In genomic region chr6:71268929-71269685, GRCm38 (mm10) we compare ENCODE assay signal across 9 mouse cellular contexts. TPM values are rescaled to one million over a fixed set of nuclear protein-coding genes. Genes with fewer than 3 reads are reported as not detected.
DNase-seq lines count a peak whose midpoint lies in the region; ATAC-seq and TF ChIP-seq lines count a peak whose summit lies in the region.
"Had no signal": no experiment of that assay in that cellular context is flagged by ENCODE, and none has a peak within 500 bp of the region (broad histone marks: within the 10 kb centered on the region; RNA-seq: fewer than 3 reads in every experiment).

No protein-coding gene starts in this region.

- H3K27me3 ChIP-seq in cerebellum, adult 2 months (ENCODE audit: control insufficient read depth, insufficient read depth, low read length): no peaks in the 10 kb centered on the region
- no peaks in the 10 kb centered on the region for H3K27me3 ChIP-seq in lung, embryonic 14.5 days (ENCODE audit: insufficient read depth, low read length)

- TF ChIP-seq CTCF in cerebellum, adult 2 months (IDR thresholded peaks at IDR 0.05; ENCODE audit: borderline replicate concordance, insufficient read depth, low read depth, low read length): peak; percentile 27; the same call in 1 of the 2 replicates
- TF ChIP-seq CTCF in lung, embryonic 14.5 days (IDR thresholded peaks at IDR 0.05; ENCODE audit: low read depth): peak; percentile 49
- TF ChIP-seq CTCF in lung, adult 2 months (IDR thresholded peaks at IDR 0.05; ENCODE audit: insufficient read depth, low read length): no peak

- H3K4me1 ChIP-seq in cerebellum, adult 2 months (ENCODE audit: control insufficient read depth, insufficient read depth, low read length): no peaks in the 10 kb centered on the region; the same call in 1 of the 2 replicates
- no peaks in the 10 kb centered on the region for H3K4me1 ChIP-seq in lung, embryonic 14.5 days (ENCODE audit: insufficient read depth)
- peaks cover 8% of the 10 kb centered on the region for H3K4me1 ChIP-seq in lung, adult 2 months (ENCODE audit: control insufficient read depth, insufficient read depth, low read length)

- no peak for ATAC-seq in lung, embryonic 14.5 days (ENCODE audit: insufficient read depth)
- ATAC-seq in cerebellum, adult (ENCODE audit: insufficient number of reproducible peaks, low FRiP score, low TSS enrichment): no peak

- H3K36me3 ChIP-seq in lung, embryonic 14.5 days (ENCODE audit: insufficient read depth): no peaks in the 10 kb centered on the region

- no peak overlapping the region for H3K4me3 ChIP-seq in cerebellum, adult 2 months (replicated peaks; ENCODE audit: insufficient read depth, low read depth, low read length)
- no peak overlapping the region for H3K4me3 ChIP-seq in lung, embryonic 14.5 days (ENCODE audit: low read depth, low read length)
- H3K4me3 ChIP-seq in lung, adult 2 months (replicated peaks; ENCODE audit: extremely low read depth, low read depth, low read length): no peak overlapping the region

- intact Hi-C loops in heart, postnatal 10 days (cut with DNase I): no loop called here

- no peak overlapping the region for H3K9ac ChIP-seq in lung, embryonic 14.5 days

- DNase-seq in cerebellum, adult 2 months: no peak
- no peak for DNase-seq in cerebellum, adult 8-10 months
- peak; percentile 57 for DNase-seq in lung, embryonic 14.5 days
- DNase-seq in lung, adult 2 months: no peak
- peak; percentile 70 to 71 for DNase-seq in heart, postnatal 10 days
- peak; percentile 72 for DNase-seq in thymus, postnatal 0 days (ENCODE audit: low spot score)
- DNase-seq in right cerebral cortex, postnatal 25 days: no peak

- no peak for TF ChIP-seq POLR2A in cerebellum, adult 2 months (IDR thresholded peaks at IDR 0.05; ENCODE audit: borderline replicate concordance, insufficient read depth, low read length)
- TF ChIP-seq POLR2A in lung, adult 2 months (IDR thresholded peaks at IDR 0.05; ENCODE audit: borderline replicate concordance, extremely low read depth, low read depth, low read length): no peak

- WGBS in cerebellum, adult 2 months: 27% methylated on average over 7 of the region's 7 CpGs
- 56% methylated on average over 7 of the region's 7 CpGs for WGBS in lung, embryonic 14.5 days
- 55% methylated on average over 7 of the region's 7 CpGs for WGBS in lung, adult 2 months

- H3K4me2 ChIP-seq in lung, embryonic 14.5 days: no peak overlapping the region

- no peak overlapping the region for H3K27ac ChIP-seq in cerebellum, adult 2 months (ENCODE audit: insufficient read depth, low read length)
- H3K27ac ChIP-seq in lung, embryonic 14.5 days (ENCODE audit: low read depth): no peak overlapping the region

- H3K9me3 ChIP-seq in lung, embryonic 14.5 days (ENCODE audit: low read depth, low read length): no peaks in the 10 kb centered on the region

RNA-seq across cellular contexts. Expression of gene Krcc1, which starts 2.4 kb away (rescaled TPM):
- polyA plus RNA-seq in cerebellum, adult 2 months (2012; rRNA removed): 19.3 and 20.5 TPM in 2 replicates
- polyA plus RNA-seq in lung, embryonic 14.5 days (2014; fragmentation: Nextera tagmentation; extraction: Ambion mirVana): 45.5 and 49.0 TPM in 2 replicates
- 6.9 and 11.0 TPM in 2 replicates for polyA plus RNA-seq in lung, adult 2 months (2012; rRNA removed)
- 10 to 100 TPM; 51.0 to 55.9 TPM for total RNA-seq in heart, postnatal 10 days (2021)
- polyA plus RNA-seq in thymus, postnatal 0 days (2015; fragmentation: Nextera tagmentation; extraction: Ambion mirVana): 92.6 and 98.4 TPM in 2 replicates

RNA-seq across cellular contexts. Expression of gene Smyd1, which starts 52.9 kb away (rescaled TPM):
- 3.1 and 5.0 TPM in 2 replicates for polyA plus RNA-seq in cerebellum, adult 2 months (2012; rRNA removed)
- 0.53 and 2.7 TPM in 2 replicates for polyA plus RNA-seq in lung, embryonic 14.5 days (2014; fragmentation: Nextera tagmentation; extraction: Ambion mirVana)
- 2.3 and 7.0 TPM in 2 replicates for polyA plus RNA-seq in lung, adult 2 months (2012; rRNA removed)
- 100 to 1,000 TPM; 361 to 384 TPM for total RNA-seq in heart, postnatal 10 days (2021)
- polyA plus RNA-seq in thymus, postnatal 0 days (2015; fragmentation: Nextera tagmentation; extraction: Ambion mirVana): 2.3 and 3.7 TPM in 2 replicates

RNA-seq across cellular contexts. Expression of gene Cd8b1, which starts 53.5 kb away (rescaled TPM):
- not detected in 2 replicates for polyA plus RNA-seq in cerebellum, adult 2 months (2012; rRNA removed)
- polyA plus RNA-seq in lung, embryonic 14.5 days (2014; fragmentation: Nextera tagmentation; extraction: Ambion mirVana): 0.20 TPM in 1 of 2 replicates, not detected in the other
- 2.5 and 3.0 TPM in 2 replicates for polyA plus RNA-seq in lung, adult 2 months (2012; rRNA removed)
- under 1 TPM; 0.74 to 0.79 TPM for total RNA-seq in heart, postnatal 10 days (2021)
- 1,203 and 1,244 TPM in 2 replicates for polyA plus RNA-seq in thymus, postnatal 0 days (2015; fragmentation: Nextera tagmentation; extraction: Ambion mirVana)
- polyA plus RNA-seq: neural tube, embryonic 11.5 days had no signal

Comparison
In these comparisons a context has a peak if more than half of its experiments do, and no peak if none do; other contexts are left out.
1. DNase-seq: peak in lung, embryonic 14.5 days (single experiment), heart, postnatal 10 days (2 of 2) and thymus, postnatal 0 days (single experiment); none in cerebellum, adult 2 months (0 of 2), cerebellum, adult 8-10 months (single experiment), lung, adult 2 months (single experiment) and right cerebral cortex, postnatal 25 days (single experiment).
2. RNA of gene Cd8b1, which starts 53.5 kb away (polyA plus RNA-seq): 1,203 to 1,244 TPM in thymus, postnatal 0 days; 2.5 to 3.0 TPM in lung, adult 2 months, 0.20 TPM in lung, embryonic 14.5 days and not detected in cerebellum, adult 2 months; every median in the first group is over 100 times any median in the second.